Mouse (Mus musculus) kidney, adult 2 months (tissue): ENCODE results near the gene Tmf1. TPM values are rescaled to one million over a fixed set of nuclear protein-coding genes. Genes with fewer than 3 reads are reported as not detected.

Experiments used
- DNase-seq: peaks from one replicate; pipeline ENCODE4 v3.0.0; 2021
- H3K27ac ChIP-seq: fragments of 200-500 bp; 2 replicates; pipeline ENCODE4 v1.5.1; 2012; ENCODE audit warnings: low read depth, low read length, control low read depth, inconsistent platforms; ENCODE audit not compliant: insufficient read depth
- H3K27me3 ChIP-seq: fragments of 200-500 bp; replicated peaks from 2 replicates; pipeline ENCODE4 v1.6.1; 2012; ENCODE audit warnings: mild to moderate bottlenecking, moderate library complexity, low read length, inconsistent platforms; ENCODE audit not compliant: control insufficient read depth, insufficient read depth
- H3K36me3 ChIP-seq: fragments of 200-500 bp; 2 replicates; pipeline ENCODE4 v1.6.1; 2012; ENCODE audit warnings: mild to moderate bottlenecking, moderate library complexity, low read length, inconsistent platforms; ENCODE audit not compliant: control insufficient read depth, insufficient read depth
- H3K4me1 ChIP-seq: fragments of 200-500 bp; 2 replicates; pipeline ENCODE4 v1.6.1; 2011; ENCODE audit warnings: low read length; ENCODE audit not compliant: control insufficient read depth, insufficient read depth
- H3K4me3 ChIP-seq: fragments of 200-500 bp; 2 replicates; pipeline ENCODE4 v1.5.1; 2011; ENCODE audit warnings: mild to moderate bottlenecking, low read depth, low read length, control low read depth; ENCODE audit not compliant: insufficient read depth
- CTCF ChIP-seq: fragments of 200-500 bp; conservative IDR thresholded peaks from 2 replicates; pipeline ENCODE4 v1.5.1; 2011; ENCODE audit warnings: low read depth, mild to moderate bottlenecking, control low read depth, low read length, moderate library complexity, mixed read lengths; ENCODE audit not compliant: insufficient read depth, insufficient read length
- POLR2A ChIP-seq: fragments of 200-500 bp; IDR thresholded peaks from one replicate; pipeline ENCODE4 v1.6.1; 2011; ENCODE audit warnings: low read depth, low read length, control low read depth
- WGBS: fragments of 180-500 bp; shearing (Covaris S2); methylation state at CpG from one replicate; pipeline ENCODE4 v1.1.7; 2018; 5-methylcytosine and 5-hydroxymethylcytosine counted together
- polyA plus RNA-seq: library from polyadenylated mRNA; depleted of rRNA; stranded (reverse); fragments of >200 nt; gene quantifications from 2 replicates; pipeline ENCODE4 v1.2.3, GENCODE M21; 2012

Tmf1 gene
- polyA plus RNA-seq, 1 experiment: 4.1 TPM

DNA sequence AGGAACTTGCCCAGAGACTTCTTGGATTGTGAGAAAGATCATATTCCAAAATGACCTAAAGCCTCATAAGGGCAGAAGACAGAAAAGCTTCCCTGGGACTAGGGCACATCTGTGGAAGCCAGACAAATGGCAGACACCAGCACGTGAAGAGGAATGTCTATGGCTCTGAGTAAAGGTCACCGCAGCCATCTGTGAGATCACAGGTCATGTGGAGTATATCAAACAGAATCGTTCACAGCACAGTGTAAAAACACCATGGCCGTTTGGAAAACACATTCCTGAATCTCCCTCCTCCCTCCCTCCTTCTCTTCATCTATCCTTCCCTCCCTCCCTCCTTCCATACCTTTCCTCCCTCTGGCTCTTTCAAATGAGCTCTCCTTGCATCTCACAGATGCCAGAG lies 47.1 kb downstream of the Tmf1 start:
- DNase-seq: no peak
- Histone ChIP-seq H3K4me1 (no peaks in the 10 kb centered on the region), H3K27me3 (no peaks in the 10 kb centered on the region), H3K27ac (no peak overlapping the region), H3K4me3 (no peak overlapping the region), H3K36me3 (peaks cover 9% of the 10 kb centered on the region)
- TF ChIP-seq POLR2A (no peak), CTCF (no peak)
- WGBS: 42% methylated on average over 4 of the region's 4 CpGs

DNA sequence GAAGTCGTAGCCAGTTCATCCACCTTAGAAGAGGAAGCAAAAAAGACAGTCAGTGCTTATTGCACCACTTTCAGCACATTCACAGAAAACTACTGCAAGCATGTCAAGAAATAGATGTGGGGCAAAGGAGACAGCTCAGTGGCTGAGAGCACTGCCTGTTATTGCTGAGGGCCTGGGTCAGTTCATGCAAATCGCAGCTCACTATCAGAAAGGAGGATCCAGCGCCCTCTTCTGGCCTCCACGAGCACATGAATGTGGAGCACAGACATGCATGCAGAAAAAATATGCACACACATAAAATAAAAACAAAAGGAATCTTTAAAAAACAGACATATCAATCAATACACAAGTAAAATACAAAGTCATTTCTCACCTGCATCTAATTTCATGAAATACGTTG lies 47.9 kb downstream of the Tmf1 start:
- no peaks in the 10 kb centered on the region for H3K27me3 ChIP-seq
- H3K27ac ChIP-seq: no peak overlapping the region
- peaks cover 12% of the 10 kb centered on the region for H3K36me3 ChIP-seq
- no peak for DNase-seq
- 83% methylated on average over 5 of the region's 5 CpGs for WGBS
- H3K4me1 ChIP-seq: no peaks in the 10 kb centered on the region
- no peak for TF ChIP-seq POLR2A
- TF ChIP-seq CTCF: peak; percentile 35; the same call in 1 of the 2 replicates
- no peak overlapping the region for H3K4me3 ChIP-seq

DNA sequence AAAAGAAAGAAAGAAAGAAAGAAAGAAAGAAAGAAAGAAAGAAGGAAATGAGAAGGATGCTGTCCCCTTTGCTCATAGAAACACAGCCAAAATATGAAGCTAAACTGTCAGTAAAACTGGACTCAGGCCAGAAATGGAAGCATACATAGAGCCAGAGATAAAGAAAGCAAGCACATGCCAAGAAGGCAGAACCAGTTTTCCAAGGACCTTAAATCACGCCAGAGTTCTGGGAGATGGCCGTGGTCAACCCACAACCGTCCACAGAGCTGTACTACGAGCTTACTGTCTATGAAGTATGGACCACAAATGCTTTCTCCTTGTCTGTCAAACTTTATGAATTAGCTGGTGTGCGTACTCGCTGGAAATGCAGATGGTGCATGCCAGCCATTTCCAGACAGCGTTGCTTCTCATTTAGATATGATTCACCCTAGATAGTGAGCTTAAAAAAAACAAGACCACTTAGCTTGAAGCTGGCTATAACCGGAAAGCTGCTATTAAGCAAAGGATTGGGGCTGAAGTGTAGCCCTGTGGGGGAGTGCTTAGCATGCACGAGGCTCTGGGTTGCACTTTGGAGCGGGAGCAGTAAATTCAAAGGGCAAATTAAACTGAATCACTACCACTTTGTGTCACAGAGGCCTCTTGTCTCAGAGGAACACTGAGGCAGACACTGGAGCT lies 54.4 kb downstream of the Tmf1 start:
- H3K4me3 ChIP-seq: no peak overlapping the region
- H3K36me3 ChIP-seq: peaks cover 4% of the 10 kb centered on the region
- H3K27me3 ChIP-seq: no peaks in the 10 kb centered on the region
- peaks cover 3% of the 10 kb centered on the region; the same call in 1 of the 2 replicates for H3K4me1 ChIP-seq
- TF ChIP-seq POLR2A (no peak), CTCF (no peak)
- H3K27ac ChIP-seq: no peak overlapping the region
- DNase-seq: peak; percentile 75
- 58% methylated on average over 10 of the region's 10 CpGs for WGBS

DNA sequence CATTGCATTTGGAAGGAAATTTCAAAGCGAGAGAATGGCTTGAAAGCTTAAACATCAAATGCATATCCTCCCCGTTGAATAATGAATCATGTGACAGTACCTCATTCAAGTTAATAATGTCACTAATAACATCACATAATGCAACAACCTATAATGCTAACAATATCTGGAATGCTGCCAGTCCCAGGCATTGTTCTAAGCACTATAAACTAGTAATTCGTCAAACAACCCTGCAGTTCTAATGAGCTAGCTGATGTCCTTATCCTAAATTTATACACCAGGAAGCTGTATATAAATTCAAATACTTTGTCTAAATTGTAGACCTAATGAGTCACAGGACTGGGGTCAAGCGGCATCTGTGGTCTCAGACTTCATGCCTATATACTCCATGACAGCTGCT lies 58.0 kb downstream of the Tmf1 start:
- 84% methylated on average over 4 of the region's 4 CpGs for WGBS
- DNase-seq: no peak
- Histone ChIP-seq H3K36me3 (peaks cover 6% of the 10 kb centered on the region), H3K27ac (no peak overlapping the region), H3K27me3 (no peaks in the 10 kb centered on the region), H3K4me1 (peaks cover 3% of the 10 kb centered on the region; the same call in 1 of the 2 replicates), H3K4me3 (no peak overlapping the region)
- TF ChIP-seq CTCF (no peak), POLR2A (no peak)

DNA sequence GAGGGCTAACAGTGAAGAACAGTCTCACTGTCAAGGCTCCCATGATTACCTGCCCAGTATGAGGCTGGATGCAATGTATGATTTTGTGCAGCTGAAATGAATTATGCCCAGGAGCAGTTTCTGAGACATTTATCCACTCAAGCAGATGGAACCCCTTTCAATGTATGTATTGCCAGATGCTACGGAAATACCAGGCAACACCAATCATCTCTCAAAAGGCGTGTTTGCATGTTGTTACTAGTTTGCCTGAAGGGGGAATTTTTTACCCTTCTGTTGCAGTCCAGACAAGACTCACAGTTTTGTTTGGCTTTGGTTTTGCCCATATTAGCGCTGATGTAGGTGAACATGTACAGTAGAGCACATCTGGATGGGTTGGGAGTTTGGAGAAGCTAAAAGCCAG lies 60.6 kb downstream of the Tmf1 start:
- Histone ChIP-seq H3K4me1 (no peaks in the 10 kb centered on the region), H3K36me3 (peaks cover 6% of the 10 kb centered on the region), H3K27me3 (no peaks in the 10 kb centered on the region), H3K4me3 (no peak overlapping the region), H3K27ac (no peak overlapping the region)
- no peak for DNase-seq
- TF ChIP-seq POLR2A (no peak), CTCF (no peak)
- WGBS: 93% methylated on average over 3 of the region's 3 CpGs

DNA sequence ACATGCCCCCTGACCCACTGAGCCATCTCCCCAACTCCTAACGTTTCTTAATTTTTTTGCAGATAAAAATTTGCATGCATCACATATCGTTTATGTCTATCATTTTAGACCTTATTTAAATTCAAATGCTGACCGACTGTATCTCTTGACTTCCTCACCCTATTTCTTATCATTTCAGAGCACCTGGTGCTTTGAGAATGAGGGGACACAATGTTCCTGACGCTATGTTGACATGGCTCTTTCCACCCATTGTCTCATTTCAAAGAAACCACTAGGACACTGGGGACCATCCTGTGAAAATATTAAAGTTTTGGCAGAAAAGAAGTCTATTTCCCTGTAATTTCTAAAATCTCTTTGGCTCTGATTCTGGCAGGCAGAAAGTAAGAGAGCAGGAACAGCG lies 62.0 kb downstream of the Tmf1 start:
- Histone ChIP-seq H3K4me3 (no peak overlapping the region), H3K27me3 (no peaks in the 10 kb centered on the region), H3K27ac (no peak overlapping the region), H3K36me3 (peaks cover 4% of the 10 kb centered on the region), H3K4me1 (no peaks in the 10 kb centered on the region)
- WGBS: 75% methylated on average over 5 of the region's 5 CpGs
- TF ChIP-seq POLR2A (no peak), CTCF (no peak)
- no peak for DNase-seq

DNA sequence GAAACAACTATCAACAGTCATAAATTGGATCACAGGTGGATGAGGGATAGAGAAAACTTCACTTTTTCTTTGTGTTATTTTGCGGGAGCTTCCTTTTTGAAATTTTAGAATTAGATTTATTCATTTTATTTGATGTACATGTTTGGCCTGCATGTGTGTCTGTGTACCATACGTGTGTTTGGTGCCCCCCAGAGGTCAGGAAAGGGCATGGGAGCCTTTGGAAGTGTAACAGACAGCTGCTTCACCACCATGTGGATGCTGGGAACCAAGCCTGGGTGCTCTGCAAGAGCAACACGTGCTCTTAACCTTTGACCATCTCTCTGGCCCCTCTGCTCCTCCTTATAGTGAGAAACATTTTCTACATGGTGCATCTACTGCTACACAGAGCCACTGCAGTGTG lies 64.1 kb downstream of the Tmf1 start:
- Histone ChIP-seq H3K4me1 (no peaks in the 10 kb centered on the region), H3K36me3 (peaks cover 6% of the 10 kb centered on the region), H3K4me3 (no peak overlapping the region), H3K27me3 (no peaks in the 10 kb centered on the region), H3K27ac (no peak overlapping the region)
- WGBS: 60% methylated on average over 3 of the region's 3 CpGs
- TF ChIP-seq POLR2A: no peak
- no peak for TF ChIP-seq CTCF
- DNase-seq: no peak
